Mouse (Mus musculus) midbrain, embryonic 13.5 days (tissue): ENCODE data around the gene Foxj1. TPM values are rescaled to one million over a fixed set of nuclear protein-coding genes. Genes with fewer than 3 reads are reported as not detected.

Experiments
- ATAC-seq: fragments of 200-750 bp; cut with Nextera tagmentation; 2 replicates; pipeline ENCODE4 v1.8.0; 2017; ENCODE audit warnings: mild to moderate bottlenecking, moderate TSS enrichment, moderate library complexity
- H3K27ac ChIP-seq: fragments of 300-500 bp; sonication (generic); 2 replicates; pipeline ENCODE4 v1.5.1; 2015; ENCODE audit warnings: inconsistent platforms, mild to moderate bottlenecking, moderate library complexity
- H3K27me3 ChIP-seq: fragments of 300-500 bp; sonication (generic); 2 replicates; pipeline ENCODE4 v1.6.1; 2015; ENCODE audit warnings: mild to moderate bottlenecking, inconsistent platforms
- H3K36me3 ChIP-seq: fragments of 300-500 bp; sonication (generic); 2 replicates; pipeline ENCODE4 v1.6.1; 2015; ENCODE audit warnings: mild to moderate bottlenecking, inconsistent platforms
- H3K4me1 ChIP-seq: fragments of 300-500 bp; sonication (generic); replicated peaks from 2 replicates; pipeline ENCODE4 v1.6.1; 2015; ENCODE audit warnings: inconsistent platforms
- H3K4me2 ChIP-seq: fragments of 300-500 bp; sonication (generic); replicated peaks from 2 replicates; pipeline ENCODE4 v1.6.1; 2015; ENCODE audit warnings: moderate library complexity, mild to moderate bottlenecking, inconsistent platforms
- H3K4me3 ChIP-seq: fragments of 300-500 bp; sonication (generic); replicated peaks from 2 replicates; pipeline ENCODE4 v1.5.1; 2015; ENCODE audit warnings: mild to moderate bottlenecking, inconsistent platforms
- H3K9ac ChIP-seq: fragments of 300-500 bp; sonication (generic); replicated peaks from 2 replicates; pipeline ENCODE4 v1.6.1; 2015; ENCODE audit warnings: mild to moderate bottlenecking, inconsistent platforms
- H3K9me3 ChIP-seq: fragments of 300-500 bp; sonication (generic); 2 replicates; pipeline ENCODE4 v1.6.1; 2016; ENCODE audit warnings: mild to moderate bottlenecking, inconsistent platforms
- WGBS: fragments of 180-500 bp; shearing (Covaris S2); methylation state at CpG from one replicate; pipeline ENCODE4 v1.1.7; 2015; 5-methylcytosine and 5-hydroxymethylcytosine counted together
- polyA plus RNA-seq: library from polyadenylated mRNA; unstranded; fragments of >200 nt; fragmentation: Nextera tagmentation; extraction: Ambion mirVana; gene quantifications from 2 replicates; pipeline ENCODE4 v1.2.1, GENCODE M21; 2015

Foxj1 gene
- polyA plus RNA-seq, 1 experiment from 2014 or later, result 12.4 TPM

- Histone ChIP-seq H3K36me3 (peaks cover 27% of the 10 kb centered on the region), H3K9me3 (no peaks in the 10 kb centered on the region), H3K4me2 (no peak overlapping the region), H3K4me1 (peaks cover 52% of the 10 kb centered on the region), H3K9ac (0 out of 2 replicates have a peak overlapping the region, but pooled peaks have one; percentile 15), H3K4me3 (no peak overlapping the region), H3K27ac (no peak overlapping the region), H3K27me3 (peaks cover 20% of the 10 kb centered on the region)
- no peak for ATAC-seq
- 60% methylated on average over 12 of the region's 12 CpGs for WGBS
Measured at GRCm38 (mm10) chr11:116337000-116337399, 1.8 kb upstream of the Foxj1 start.

- Histone ChIP-seq H3K9ac (no peak overlapping the region), H3K9me3 (no peaks in the 10 kb centered on the region), H3K4me2 (peak overlapping the region; percentile 94), H3K27me3 (peaks cover 20% of the 10 kb centered on the region), H3K27ac (no peak overlapping the region), H3K4me1 (peaks cover 58% of the 10 kb centered on the region), H3K4me3 (no peak overlapping the region), H3K36me3 (peaks cover 23% of the 10 kb centered on the region)
- 77% methylated on average over 4 of the region's 4 CpGs for WGBS
- ATAC-seq, result no peak
Measured at GRCm38 (mm10) chr11:116336393-116336792, 1.2 kb upstream of the Foxj1 start.

- H3K9me3 ChIP-seq, result no peaks in the 10 kb centered on the region
- no peak overlapping the region for H3K27ac ChIP-seq
- no peak for ATAC-seq
- H3K27me3 ChIP-seq, result peaks cover 20% of the 10 kb centered on the region
- H3K4me3 ChIP-seq, result peak overlapping the region; percentile 50
- H3K36me3 ChIP-seq, result peaks cover 10% of the 10 kb centered on the region
- WGBS, result 12% methylated on average over 26 of the region's 26 CpGs
- peak overlapping the region; percentile 34; the same call in 1 of the 2 replicates for H3K9ac ChIP-seq
- H3K4me1 ChIP-seq, result peaks cover 78% of the 10 kb centered on the region
- H3K4me2 ChIP-seq, result peak overlapping the region; percentile 94
Measured at GRCm38 (mm10) chr11:116334417-116334782, 799 bp downstream of the Foxj1 start.

GRCm38 (mm10) chr11:116333526-116334416, 1.4 kb downstream of the Foxj1 start:
- Histone ChIP-seq H3K9ac (peak overlapping the region; percentile 34; the same call in 1 of the 2 replicates), H3K9me3 (no peaks in the 10 kb centered on the region), H3K27ac (peak overlapping the region; percentile 56; the same call in 1 of the 2 replicates), H3K4me1 (peaks cover 84% of the 10 kb centered on the region), H3K36me3 (peaks cover 10% of the 10 kb centered on the region), H3K4me2 (peak overlapping the region; percentile 94), H3K4me3 (peak overlapping the region; percentile 50), H3K27me3 (peaks cover 20% of the 10 kb centered on the region)
- WGBS, result 26% methylated on average over 31 of the region's 31 CpGs
- no peak for ATAC-seq

GRCm38 (mm10) chr11:116332983-116333270, 2.3 kb downstream of the Foxj1 start:
- Histone ChIP-seq H3K27ac (peak overlapping the region; percentile 56; the same call in 1 of the 2 replicates), H3K4me1 (peaks cover 88% of the 10 kb centered on the region), H3K36me3 (peaks cover 3% of the 10 kb centered on the region), H3K9me3 (no peaks in the 10 kb centered on the region), H3K4me3 (no peak overlapping the region), H3K9ac (0 out of 2 replicates have a peak overlapping the region, but pooled peaks have one; percentile 17), H3K27me3 (peaks cover 20% of the 10 kb centered on the region), H3K4me2 (peak overlapping the region; percentile 94)
- ATAC-seq, result no peak
- WGBS, result 63% methylated on average over 3 of the region's 3 CpGs

- Histone ChIP-seq H3K9ac (peak overlapping the region; percentile 45; the same call in 1 of the 2 replicates), H3K4me1 (peaks cover 88% of the 10 kb centered on the region), H3K4me2 (peak overlapping the region; percentile 94), H3K36me3 (no peaks in the 10 kb centered on the region), H3K27me3 (peaks cover 20% of the 10 kb centered on the region), H3K4me3 (no peak overlapping the region), H3K27ac (peak overlapping the region; percentile 79), H3K9me3 (no peaks in the 10 kb centered on the region)
- peak; percentile 57 for ATAC-seq
- 14% methylated on average over 18 of the region's 19 CpGs for WGBS
Measured at GRCm38 (mm10) chr11:116332232-116332982, 2.8 kb downstream of the Foxj1 start.

- Histone ChIP-seq H3K9me3 (no peaks in the 10 kb centered on the region), H3K9ac (no peak overlapping the region), H3K4me2 (no peak overlapping the region), H3K4me3 (no peak overlapping the region), H3K4me1 (peaks cover 67% of the 10 kb centered on the region), H3K36me3 (no peaks in the 10 kb centered on the region), H3K27me3 (peaks cover 20% of the 10 kb centered on the region), H3K27ac (peak overlapping the region; percentile 79)
- peak; percentile 0; the same call in 1 of the 2 replicates for ATAC-seq
- WGBS, result 58% methylated on average over 7 of the region's 7 CpGs
Measured at GRCm38 (mm10) chr11:116330211-116330518, 5.0 kb downstream of the Foxj1 start.

GRCm38 (mm10) chr11:116329314-116330210, 5.6 kb downstream of the Foxj1 start:
- Histone ChIP-seq H3K4me2 (no peak overlapping the region), H3K4me3 (no peak overlapping the region), H3K4me1 (peaks cover 61% of the 10 kb centered on the region), H3K27ac (peak overlapping the region; percentile 79), H3K36me3 (no peaks in the 10 kb centered on the region), H3K27me3 (peaks cover 15% of the 10 kb centered on the region), H3K9ac (no peak overlapping the region; the same call in 1 of the 2 replicates), H3K9me3 (no peaks in the 10 kb centered on the region)
- WGBS, result 27% methylated on average over 18 of the region's 18 CpGs
- ATAC-seq, result peak; percentile 83

- no peaks in the 10 kb centered on the region for H3K27me3 ChIP-seq
- no peaks in the 10 kb centered on the region for H3K36me3 ChIP-seq
- peaks cover 37% of the 10 kb centered on the region for H3K4me1 ChIP-seq
- no peak overlapping the region for H3K27ac ChIP-seq
- no peak overlapping the region for H3K9ac ChIP-seq
- no peak for ATAC-seq
- H3K4me3 ChIP-seq, result no peak overlapping the region
- no peak overlapping the region for H3K4me2 ChIP-seq
- WGBS, result 74% methylated on average over 7 of the region's 7 CpGs
- no peaks in the 10 kb centered on the region for H3K9me3 ChIP-seq
Measured at GRCm38 (mm10) chr11:116326963-116327603, 8.1 kb downstream of the Foxj1 start.

GRCm38 (mm10) chr11:116318719-116319659, 16.2 kb downstream of the Foxj1 start:
- Histone ChIP-seq H3K4me1 (peaks cover 13% of the 10 kb centered on the region), H3K27me3 (peaks cover 4% of the 10 kb centered on the region), H3K9ac (peak overlapping the region; percentile 65), H3K4me3 (peak overlapping the region; percentile 32), H3K36me3 (no peaks in the 10 kb centered on the region), H3K4me2 (peak overlapping the region; percentile 79), H3K9me3 (no peaks in the 10 kb centered on the region), H3K27ac (no peak overlapping the region)
- WGBS, result under 1% methylated on average over 36 of the region's 41 CpGs
- ATAC-seq, result peak; percentile 85
